ENCODE assay signal across 15 mouse cellular contexts in genomic region chr7:46058882-46059281, GRCm38 (mm10). TPM values are rescaled to one million over a fixed set of nuclear protein-coding genes. Genes with fewer than 3 reads are reported as not detected.
DNase-seq lines count a peak whose midpoint lies in the region; ATAC-seq and TF ChIP-seq lines count a peak whose summit lies in the region.
"Had no signal": no experiment of that assay in that cellular context is flagged by ENCODE, and none has a peak within 500 bp of the region (broad histone marks: within the 10 kb centered on the region; RNA-seq: fewer than 3 reads in every experiment).

No protein-coding gene starts in this region.

- H3K9ac ChIP-seq in stomach, postnatal 0 days (ENCODE audit: low read length) = no peak overlapping the region
- H3K9ac ChIP-seq: forebrain, postnatal 0 days; lung, embryonic 14.5 days; midbrain, embryonic 15.5 days had no signal

- peak; percentile 33 to 49 for DNase-seq in spleen, adult 18-20 months
- no peak for DNase-seq in spleen, adult 12 weeks (ENCODE audit: low spot score)
- DNase-seq in spleen, adult 2 months (ENCODE audit: low read depth in 1 of 2, low spot score in 2 of 2) = peak; percentile 34 to 48
- no peak for DNase-seq in adrenal gland, adult 2 months
- no peak for DNase-seq in kidney, adult 8-10 months
- DNase-seq in stomach, postnatal 0 days (ENCODE audit: low spot score) = no peak
- no peak for DNase-seq in heart, postnatal 10 days
- DNase-seq: cerebellum, postnatal 10 days; forebrain, postnatal 0 days; heart, postnatal 36 days; lung, embryonic 14.5 days had no signal

- H3K36me3 ChIP-seq in spleen, adult 2 months (ENCODE audit: control insufficient read depth, insufficient read depth, low read length) = peaks cover 26% of the 10 kb centered on the region
- peaks cover 21% of the 10 kb centered on the region for H3K36me3 ChIP-seq in stomach, postnatal 0 days (ENCODE audit: control insufficient read depth, insufficient read depth, low read length)

- ATAC-seq in inflammation-experienced regulatory T-cells, adult 6 months = peak; percentile 90
- no peak for ATAC-seq in stomach, postnatal 0 days (ENCODE audit: low FRiP score, low TSS enrichment)
- ATAC-seq: forebrain, postnatal 0 days; intestine, embryonic 16.5 days; midbrain, embryonic 15.5 days had no signal

- no peaks in the 10 kb centered on the region for H3K27me3 ChIP-seq in spleen, adult 2 months (ENCODE audit: control insufficient read depth, insufficient read depth, low read length)
- no peaks in the 10 kb centered on the region for H3K27me3 ChIP-seq in stomach, postnatal 0 days (ENCODE audit: control insufficient read depth, insufficient read depth, low read length)
- H3K27me3 ChIP-seq: midbrain, embryonic 15.5 days had no signal

- H3K27ac ChIP-seq in spleen, adult 2 months (ENCODE audit: insufficient read depth, low read length) = peak overlapping the region; percentile 93
- H3K27ac ChIP-seq in stomach, postnatal 0 days (replicated peaks) = no peak overlapping the region
- H3K27ac ChIP-seq: heart, adult 2 months; midbrain, embryonic 15.5 days had no signal

- peak overlapping the region; percentile 88 for H3K4me3 ChIP-seq in spleen, adult 2 months (ENCODE audit: extremely low read depth, insufficient read depth, insufficient read length)
- no peak overlapping the region for H3K4me3 ChIP-seq in stomach, postnatal 0 days (ENCODE audit: low read depth, low read length)
- H3K4me3 ChIP-seq: heart, adult 2 months; midbrain, embryonic 15.5 days had no signal

- 15% methylated on average over 11 of the region's 11 CpGs for WGBS in spleen, adult 2 months
- 92% methylated on average over 11 of the region's 11 CpGs for WGBS in stomach, postnatal 0 days

- no peaks in the 10 kb centered on the region for H3K9me3 ChIP-seq in stomach, postnatal 0 days (ENCODE audit: control insufficient read depth, low read length)
- H3K9me3 ChIP-seq: midbrain, embryonic 15.5 days had no signal

- TF ChIP-seq EP300 in stomach, postnatal 0 days (optimal IDR thresholded peaks at IDR 0.05) = no peak

- intact Hi-C loops in heart, postnatal 10 days (cut with DNase I) = no loop called here

- H3K4me2 ChIP-seq in stomach, postnatal 0 days (replicated peaks; ENCODE audit: low read depth) = no peak overlapping the region
- H3K4me2 ChIP-seq: lung, embryonic 14.5 days; midbrain, embryonic 15.5 days had no signal

- H3K4me1 ChIP-seq in spleen, adult 2 months (ENCODE audit: control insufficient read depth, insufficient read depth, insufficient read length) = peaks cover 17% of the 10 kb centered on the region; the same call in 1 of the 2 replicates
- H3K4me1 ChIP-seq in stomach, postnatal 0 days (replicated peaks; ENCODE audit: control insufficient read depth, insufficient read depth) = no peaks in the 10 kb centered on the region
- H3K4me1 ChIP-seq: midbrain, embryonic 15.5 days had no signal

- TF ChIP-seq POLR2A in spleen, adult 2 months (IDR thresholded peaks at IDR 0.05; ENCODE audit: low read depth, low read length) = peak; percentile 69

- no peak for TF ChIP-seq CTCF in spleen, adult 2 months (IDR thresholded peaks at IDR 0.05; ENCODE audit: extremely low read depth, insufficient read depth, insufficient read length, insufficient replicate concordance)
- no peak for TF ChIP-seq CTCF in stomach, postnatal 0 days (IDR thresholded peaks at IDR 0.05; ENCODE audit: low read depth)

RNA-seq across cellular contexts. Expression of gene Nomo1, which starts 25.4 kb away (rescaled TPM):
- 10 to 100 TPM; 18.2 to 22.0 (median 21.4) TPM for polyA plus RNA-seq in inflammation-experienced regulatory T-cells, adult 6 months (2017; shearing (Covaris generic))
- 21.1 and 22.5 TPM in 2 replicates for polyA plus RNA-seq in spleen, adult 2 months (2012; rRNA removed)
- total RNA-seq in adrenal gland, adult 2 months (2021) = 10 to 100 TPM; 58.7 to 65.3 TPM
- 25.1 and 34.3 TPM in 2 replicates for polyA plus RNA-seq in adrenal gland, adult 2 months (2012; rRNA removed)
- 19.3 and 20.3 TPM in 2 replicates for polyA plus RNA-seq in stomach, postnatal 0 days (2015; fragmentation: Nextera tagmentation; extraction: Ambion mirVana)
- total RNA-seq in heart, postnatal 10 days (2021) = 10 to 100 TPM; 67.2 to 68.2 TPM

RNA-seq across cellular contexts. Expression of gene Abcc6, which starts 28.8 kb away (rescaled TPM):
- not detected for polyA plus RNA-seq in inflammation-experienced regulatory T-cells, adult 6 months (2017; shearing (Covaris generic))
- polyA plus RNA-seq in spleen, adult 2 months (2012; rRNA removed) = 0.05 and 0.08 TPM in 2 replicates
- under 1 TPM; 0.14 to 0.66 TPM for total RNA-seq in adrenal gland, adult 2 months (2021)
- polyA plus RNA-seq in adrenal gland, adult 2 months (2012; rRNA removed) = 0.19 and 0.30 TPM in 2 replicates
- polyA plus RNA-seq in stomach, postnatal 0 days (2015; fragmentation: Nextera tagmentation; extraction: Ambion mirVana) = 0.44 and 0.87 TPM in 2 replicates
- not detected for total RNA-seq in heart, postnatal 10 days (2021)
- total RNA-seq: heart, adult 2 months; heart, postnatal 36 days had no signal

RNA-seq across cellular contexts. Expression of gene Kcnj11, which starts 41.7 kb away (rescaled TPM):
- polyA plus RNA-seq in inflammation-experienced regulatory T-cells, adult 6 months (2017; shearing (Covaris generic)) = not detected
- not detected in 2 replicates for polyA plus RNA-seq in spleen, adult 2 months (2012; rRNA removed)
- 1 to 10 TPM; 2.9 to 3.2 TPM for total RNA-seq in adrenal gland, adult 2 months (2021)
- polyA plus RNA-seq in adrenal gland, adult 2 months (2012; rRNA removed) = 1.0 and 3.4 TPM in 2 replicates
- polyA plus RNA-seq in stomach, postnatal 0 days (2015; fragmentation: Nextera tagmentation; extraction: Ambion mirVana) = 0.61 and 0.81 TPM in 2 replicates
- 10 to 100 TPM; 77.5 to 85.1 TPM for total RNA-seq in heart, postnatal 10 days (2021)
- polyA plus RNA-seq: lung, embryonic 14.5 days had no signal

Comparison
In these comparisons a context has a peak if more than half of its experiments do, and no peak if none do; other contexts are left out.
1. DNase-seq: peak in spleen, adult 18-20 months (2 of 2) and spleen, adult 2 months (2 of 2); none in spleen, adult 12 weeks (single experiment), adrenal gland, adult 2 months (single experiment), kidney, adult 8-10 months (0 of 2), stomach, postnatal 0 days (single experiment) and heart, postnatal 10 days (0 of 2).